Mouse (Mus musculus) liver, embryonic 14.5 days (tissue): ENCODE data around the gene Gpx4.
"Not testable (repeated sequence)": the region's sequence is repeated elsewhere in the genome, so short reads cannot be mapped to it uniquely, and the experiment has no call there.

Experiments used
- CTCF ChIP-seq: IDR thresholded peaks from 2 replicates; pipeline ENCODE4 v1.5.1; 2016; ENCODE audit warnings: antibody characterized with exemption, low read depth, control low read depth
- EP300 ChIP-seq: IDR thresholded peaks from 2 replicates; pipeline ENCODE4 v1.6.1; 2016; ENCODE audit warnings: antibody characterized with exemption, low read depth

DNA sequence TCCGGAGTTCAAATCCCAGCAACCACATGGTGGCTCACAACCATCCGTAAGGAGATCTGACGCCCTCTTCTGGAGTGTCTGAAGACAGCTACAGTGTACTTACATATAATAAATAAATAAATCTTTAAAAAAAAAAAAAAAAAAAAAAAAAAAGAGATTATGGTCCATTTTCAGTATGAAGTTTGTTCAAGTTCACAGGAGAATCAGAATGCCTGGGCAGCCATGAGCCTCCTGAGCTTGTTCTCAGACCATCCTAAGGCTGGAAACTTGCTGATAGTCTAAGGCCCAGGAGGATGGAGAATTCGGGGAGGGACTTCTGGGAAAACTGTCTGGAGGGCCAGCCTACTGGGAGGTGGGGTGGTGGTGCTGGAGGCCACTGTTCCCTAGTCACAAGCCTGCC, 1.6 kb upstream of the Gpx4 start:
- TF ChIP-seq CTCF, EP300: not testable (repeated sequence)
